Mouse (Mus musculus) heart, embryonic 14.5 days (tissue): ENCODE results near the gene Adcy6. TPM values are rescaled to one million over a fixed set of nuclear protein-coding genes. Genes with fewer than 3 reads are reported as not detected.

Experiments
- ATAC-seq: fragments of 200-750 bp; cut with Nextera tagmentation; 2 replicates; pipeline ENCODE4 v1.8.0; 2017; ENCODE audit warnings: low read depth, moderate TSS enrichment; ENCODE audit not compliant: insufficient number of reproducible peaks, insufficient read depth, low FRiP score
- H3K27ac ChIP-seq, 2 experiments: fragments of 200-500 bp in 1 of 2; fragments of 300-500 bp in 1 of 2; sonication (generic) in 1 of 2; replicated peaks in 1 of 2; 2 replicates each; pipeline ENCODE4 v1.5.1; 2012 to 2014; ENCODE audit warnings: low read depth in 2 of 2, low read length in 2 of 2, control low read depth in 1 of 2, mild to moderate bottlenecking in 1 of 2, mixed read lengths in 1 of 2; ENCODE audit not compliant: control insufficient read depth in 1 of 2, insufficient read depth in 1 of 2
- H3K27me3 ChIP-seq: fragments of 300-500 bp; sonication (generic); 2 replicates; pipeline ENCODE4 v1.6.1; 2014; ENCODE audit warnings: mild to moderate bottlenecking, low read length, control low read depth; ENCODE audit not compliant: control insufficient read depth, insufficient read depth
- H3K36me3 ChIP-seq: fragments of 300-500 bp; sonication (generic); 2 replicates; pipeline ENCODE4 v1.6.1; 2014; ENCODE audit warnings: mild to moderate bottlenecking, control low read depth, low read length, mixed read lengths; ENCODE audit not compliant: control insufficient read depth, insufficient read depth
- H3K4me1 ChIP-seq, 2 experiments: fragments of 200-500 bp in 1 of 2; fragments of 300-500 bp in 1 of 2; sonication (generic) in 1 of 2; 2 replicates each; pipeline ENCODE4 v1.6.1; 2012 to 2014; ENCODE audit warnings: low read length in 2 of 2, control low read depth in 1 of 2, mixed read lengths in 1 of 2; ENCODE audit not compliant: control insufficient read depth in 2 of 2, insufficient read depth in 2 of 2
- H3K4me2 ChIP-seq: fragments of 300-500 bp; sonication (generic); 2 replicates; pipeline ENCODE4 v1.6.1; 2014; ENCODE audit warnings: mild to moderate bottlenecking, low read length
- H3K4me3 ChIP-seq, 2 experiments: fragments of 200-500 bp in 1 of 2; fragments of 300-500 bp in 1 of 2; sonication (generic) in 1 of 2; 2 replicates each; pipeline ENCODE4 v1.5.1; 2012 to 2014; ENCODE audit warnings: low read length in 2 of 2, mild to moderate bottlenecking in 2 of 2, control low read depth in 1 of 2, low read depth in 1 of 2, moderate library complexity in 1 of 2; ENCODE audit not compliant: control insufficient read depth in 1 of 2, insufficient read depth in 1 of 2
- H3K9ac ChIP-seq: fragments of 300-500 bp; sonication (generic); 2 replicates; pipeline ENCODE4 v1.6.1; 2014; ENCODE audit warnings: mild to moderate bottlenecking, low read length
- H3K9me3 ChIP-seq: fragments of 300-500 bp; sonication (generic); 2 replicates; pipeline ENCODE4 v1.6.1; 2016; ENCODE audit warnings: low read length, control low read depth; ENCODE audit not compliant: control insufficient read depth
- WGBS: fragments of 180-500 bp; shearing (Covaris S2); extraction: QIAGEN DNeasy Blood & Tissue Kit; methylation state at CpG from one replicate; pipeline ENCODE4 v1.1.7; 2014; 5-methylcytosine and 5-hydroxymethylcytosine counted together
- polyA plus RNA-seq: library from polyadenylated mRNA; unstranded; fragments of >200 nt; fragmentation: Nextera tagmentation; extraction: Ambion mirVana; gene quantifications from 2 replicates; pipeline ENCODE4 v1.2.1, GENCODE M21; 2014

Adcy6 gene
- polyA plus RNA-seq, 1 experiment from 2014 or later: 43.7 TPM

DNA sequence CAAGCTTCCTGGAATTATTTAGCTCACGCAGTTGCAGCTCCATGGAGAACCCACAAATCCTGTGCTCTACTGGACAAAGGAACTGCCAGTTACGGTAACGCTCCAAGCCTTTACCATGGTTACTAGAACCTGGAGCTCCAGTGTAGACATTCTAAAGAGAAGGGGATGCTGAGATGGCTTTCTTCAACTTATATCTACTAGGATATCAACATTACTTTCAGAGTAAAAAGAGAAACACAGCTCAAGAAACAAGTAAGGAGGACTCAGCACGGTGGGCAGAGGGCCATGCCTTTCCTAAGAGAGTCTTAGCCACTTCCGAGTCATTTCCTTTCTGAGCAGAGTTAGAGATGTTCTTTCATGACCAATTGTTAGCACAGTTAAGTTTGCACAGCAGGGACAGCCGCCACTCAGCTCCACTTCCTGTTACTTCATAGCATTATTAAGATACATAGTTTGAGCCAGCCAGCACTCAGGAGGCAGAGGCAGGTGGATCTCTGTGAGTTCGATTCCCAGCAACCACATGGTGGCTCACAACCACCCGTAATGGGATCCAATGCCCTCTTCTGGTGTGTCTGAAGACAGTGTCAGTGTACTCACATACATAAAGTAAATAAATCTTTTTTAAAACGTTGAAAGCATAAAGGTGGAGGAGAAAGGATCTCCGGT is 38.9 kb downstream of the Adcy6 start, which contains the start of the genes Ccnt1 and 4930415O20Rik:
TSS of gene Ccnt1 (minus strand) at position 51 of the 666 bp plus-strand sequence.
TSS of gene 4930415O20Rik (plus strand) at position 132 of the 666 bp plus-strand sequence.
- H3K27ac ChIP-seq: no peak within 1 kb of the TSS
- no peak within 1 kb of the TSS for H3K9ac ChIP-seq
- no peak within 1 kb of the TSS for H3K4me2 ChIP-seq
- H3K27me3 ChIP-seq: no peaks in the 10 kb centered on the region
- H3K4me3 ChIP-seq: no peak within 1 kb of the TSS
- no peak for ATAC-seq
- peaks cover 5 to 13% of the 10 kb centered on the region in 2 experiments for H3K4me1 ChIP-seq
- no peaks in the 10 kb centered on the region for H3K9me3 ChIP-seq
- H3K36me3 ChIP-seq: 0 out of 2 replicates have a peak, but pooled peaks cover under 1% of the 10 kb centered on the region
- 76% methylated on average over 10 of the region's 10 CpGs for WGBS

DNA sequence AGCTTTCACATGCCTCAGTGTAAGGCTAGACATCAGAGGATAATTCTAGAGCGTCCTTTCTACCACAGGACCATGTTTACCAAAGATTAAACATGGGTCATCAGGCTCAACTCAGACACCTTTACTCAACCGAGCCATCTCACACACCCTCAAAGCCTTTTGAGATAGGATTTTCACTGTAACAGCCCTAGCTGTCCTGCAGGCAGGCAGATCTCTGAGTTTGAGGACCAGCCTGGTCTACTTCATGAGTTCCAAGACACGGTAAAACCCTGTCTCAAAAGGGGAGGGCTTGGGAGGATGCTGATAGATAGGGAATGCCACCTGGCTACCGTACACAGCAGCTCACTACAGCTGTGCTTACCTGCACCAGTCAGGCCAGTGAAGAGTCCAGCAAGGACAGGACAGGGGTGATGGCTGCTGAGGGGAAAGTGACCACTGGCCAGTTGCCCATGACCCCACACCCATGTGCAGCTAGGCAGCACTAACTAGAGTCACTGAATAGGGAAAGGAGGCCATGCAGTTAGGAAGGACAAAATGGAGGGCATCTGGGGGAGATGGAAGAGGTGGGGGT is 40.0 kb downstream of the Adcy6 start:
- Histone ChIP-seq H3K27me3 (no peaks in the 10 kb centered on the region), H3K36me3 (peaks cover 11% of the 10 kb centered on the region), H3K27ac (no peak overlapping the region), H3K9ac (no peak overlapping the region), H3K4me3 (no peak overlapping the region), H3K9me3 (no peaks in the 10 kb centered on the region), H3K4me2 (no peak overlapping the region), H3K4me1 (peaks cover 9 to 24% of the 10 kb centered on the region in 2 experiments)
- no peak for ATAC-seq
- 66% methylated on average over 4 of the region's 4 CpGs for WGBS

DNA sequence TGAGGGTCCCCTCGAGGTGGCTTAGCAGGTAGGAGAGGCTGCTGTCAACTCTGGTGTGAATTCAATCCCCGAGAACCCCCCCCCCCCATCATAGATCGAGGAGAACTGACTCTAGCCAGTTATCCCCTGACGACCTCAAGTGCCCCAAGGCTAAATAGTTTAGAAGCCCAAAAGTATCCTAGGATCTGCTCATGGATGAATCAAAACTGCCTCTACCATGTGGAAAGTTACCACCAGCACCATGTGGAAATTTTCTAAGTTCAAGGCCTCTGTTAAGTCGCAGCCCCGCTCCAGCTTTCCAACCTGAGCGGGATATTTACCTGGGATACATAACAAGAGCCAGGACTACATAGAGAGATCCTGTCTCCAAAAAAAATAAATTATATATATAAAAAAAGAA is 40.7 kb downstream of the Adcy6 start:
- peak overlapping the region; percentile 97 for H3K9ac ChIP-seq
- H3K4me3 ChIP-seq: peak overlapping the region; percentile 69 to 94; a peak in 3 of 4 replicates
- peaks cover 9 to 24% of the 10 kb centered on the region in 2 experiments for H3K4me1 ChIP-seq
- H3K4me2 ChIP-seq: peak overlapping the region; percentile 71
- H3K27me3 ChIP-seq: no peaks in the 10 kb centered on the region
- H3K27ac ChIP-seq: peak overlapping the region in 1 of 2 experiments; percentile 97; a peak in 1 of 4 replicates
- no peaks in the 10 kb centered on the region for H3K9me3 ChIP-seq
- WGBS: 69% methylated on average over 7 of the region's 7 CpGs
- H3K36me3 ChIP-seq: peaks cover 13% of the 10 kb centered on the region
- ATAC-seq: no peak

DNA sequence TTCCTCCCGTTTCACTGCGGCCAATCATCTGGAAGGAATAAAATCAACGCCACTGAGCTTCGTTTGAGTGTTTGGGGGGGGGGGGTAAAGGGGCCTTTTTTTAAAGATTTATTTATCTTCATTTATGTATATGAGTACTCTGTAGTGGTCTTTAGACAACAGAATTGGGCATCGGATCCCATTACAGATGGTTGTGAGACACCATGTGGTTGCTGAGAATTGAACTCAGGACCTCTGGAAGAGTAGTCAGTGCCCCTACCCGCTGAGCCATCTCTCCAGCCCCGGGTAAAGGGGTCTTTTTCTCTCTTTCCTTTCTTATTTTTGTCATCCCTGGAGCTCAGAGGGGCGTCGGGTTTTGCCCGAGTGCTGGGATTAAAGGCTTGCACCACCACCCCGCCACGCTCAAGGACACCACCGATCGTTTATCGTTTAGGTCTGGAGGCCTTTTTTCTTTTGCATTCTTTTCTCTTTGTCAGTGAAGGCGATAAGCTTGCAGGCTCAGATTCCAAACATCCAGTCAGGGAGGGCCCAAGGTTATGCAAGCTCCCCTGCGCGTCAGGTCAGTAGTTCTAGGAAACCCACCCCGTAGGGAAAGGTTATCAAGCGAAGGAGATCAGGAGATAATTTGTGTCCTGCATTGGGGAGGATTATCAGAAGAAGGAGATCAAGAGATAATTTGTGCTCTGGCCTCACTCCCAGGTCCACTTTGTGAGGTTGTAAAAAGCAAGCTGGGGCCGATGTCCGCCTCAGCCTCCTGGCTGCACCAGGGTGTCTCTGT is 41.4 kb downstream of the Adcy6 start:
- Histone ChIP-seq H3K4me1 (peaks cover 9 to 24% of the 10 kb centered on the region in 2 experiments), H3K9ac (peak overlapping the region; percentile 97), H3K4me3 (peak overlapping the region; percentile 69 to 94), H3K27me3 (no peaks in the 10 kb centered on the region), H3K4me2 (peak overlapping the region; percentile 71), H3K27ac (peak overlapping the region; percentile 92 to 97), H3K9me3 (no peaks in the 10 kb centered on the region), H3K36me3 (peaks cover 21% of the 10 kb centered on the region)
- 7% methylated on average over 22 of the region's 22 CpGs for WGBS
- ATAC-seq: no peak

DNA sequence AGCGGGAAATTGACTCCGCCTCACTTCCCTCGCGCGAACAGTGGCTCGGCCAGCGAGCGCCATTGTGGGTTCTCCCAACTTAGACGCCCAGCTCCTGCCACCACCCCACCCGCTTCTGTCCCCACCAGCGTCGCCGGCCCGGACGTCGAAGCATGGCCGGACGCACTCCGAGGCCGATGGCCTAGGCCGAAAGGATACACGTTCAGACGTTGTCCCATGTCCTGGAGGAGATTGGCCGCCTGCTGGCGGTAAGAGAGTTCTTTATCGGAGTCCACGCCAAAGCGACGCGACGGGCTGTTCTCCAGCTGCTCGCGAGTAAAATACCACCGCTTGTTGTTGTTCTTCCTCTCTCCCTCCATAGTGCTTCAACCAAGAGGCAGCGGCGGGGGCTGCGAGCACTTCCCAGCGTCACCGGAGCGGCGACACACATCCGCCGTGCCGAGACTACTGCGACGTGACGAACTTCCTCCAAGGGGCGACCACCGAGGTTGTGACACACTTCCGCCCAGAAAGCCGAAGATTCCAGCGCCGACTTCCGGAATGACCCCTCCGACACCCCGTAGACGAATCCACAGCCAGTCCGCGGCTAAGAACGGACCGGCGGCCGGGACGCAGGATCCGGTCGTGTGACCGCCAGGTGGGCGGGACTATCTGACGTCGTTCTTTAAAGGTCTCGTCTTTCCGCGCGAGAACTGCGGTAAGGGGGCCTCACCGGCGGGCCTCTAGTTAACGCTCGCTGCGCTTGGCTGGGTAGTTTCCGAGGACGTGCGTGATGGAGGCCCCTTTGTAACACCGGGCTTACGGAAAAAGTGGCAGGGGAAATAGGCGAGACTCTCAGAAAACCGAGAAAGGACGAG is 42.4 kb downstream of the Adcy6 start:
- H3K4me1 ChIP-seq: peaks cover 9 to 24% of the 10 kb centered on the region in 2 experiments
- no peaks in the 10 kb centered on the region for H3K9me3 ChIP-seq
- WGBS: under 1% methylated on average over 87 of the region's 88 CpGs
- H3K27ac ChIP-seq: peak overlapping the region; percentile 98
- H3K9ac ChIP-seq: peak overlapping the region; percentile 97
- peak overlapping the region; percentile 93 to 94 for H3K4me3 ChIP-seq
- peak; percentile 93 for ATAC-seq
- no peaks in the 10 kb centered on the region for H3K27me3 ChIP-seq
- H3K4me2 ChIP-seq: peak overlapping the region; percentile 94
- peaks cover 30% of the 10 kb centered on the region for H3K36me3 ChIP-seq

DNA sequence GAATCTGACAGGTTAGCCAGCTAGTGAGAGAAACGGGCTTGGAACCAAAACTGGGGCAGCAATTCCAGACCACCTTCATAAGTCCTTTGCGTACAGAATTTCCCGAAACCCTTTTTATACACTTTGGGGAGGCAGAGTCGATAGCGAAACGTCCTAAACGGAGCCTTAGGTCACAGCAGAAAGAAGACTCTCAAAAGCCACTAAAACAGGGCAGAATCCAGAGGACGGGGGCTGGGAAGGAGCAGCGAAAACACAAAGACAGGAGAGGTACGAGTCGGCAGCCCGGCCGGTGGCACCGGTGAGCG is 43.0 kb downstream of the Adcy6 start:
- ATAC-seq: no peak
- 1% methylated on average over 15 of the region's 15 CpGs for WGBS

DNA sequence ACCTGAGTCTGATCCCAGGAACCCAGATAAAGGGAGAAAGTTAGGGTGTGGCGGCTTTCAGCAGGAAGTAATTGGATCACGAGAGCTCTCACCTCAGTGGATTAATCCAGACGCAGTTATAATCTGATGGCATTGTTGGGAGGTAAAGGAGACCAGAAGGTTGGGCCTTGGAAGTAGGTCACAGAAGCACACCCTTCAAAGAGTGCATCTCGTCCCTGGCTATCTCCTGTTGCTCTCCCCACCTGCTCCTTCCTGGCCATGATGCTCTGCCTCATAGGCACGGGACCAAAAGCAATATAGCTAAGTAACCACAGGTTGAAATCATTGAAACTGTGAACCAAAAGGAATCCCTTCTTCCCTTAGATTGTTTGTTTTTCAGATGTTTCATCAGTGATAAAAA is 52.7 kb downstream of the Adcy6 start:
- WGBS: 88% methylated on average over 5 of the region's 5 CpGs
- H3K4me2 ChIP-seq: no peak overlapping the region
- no peak overlapping the region for H3K9ac ChIP-seq
- no peaks in the 10 kb centered on the region for H3K27me3 ChIP-seq
- peaks cover 88% of the 10 kb centered on the region for H3K36me3 ChIP-seq
- no peaks in the 10 kb centered on the region for H3K9me3 ChIP-seq
- H3K4me1 ChIP-seq: peaks cover 0 to 3% of the 10 kb centered on the region in 2 experiments; a peak in 1 of 4 replicates
- ATAC-seq: no peak
- no peak overlapping the region for H3K4me3 ChIP-seq
- no peak overlapping the region for H3K27ac ChIP-seq

More for the DNA sequence above, 43.0 kb downstream of the Adcy6 start:
- Histone ChIP-seq H3K27ac (peak overlapping the region; percentile 98), H3K4me3 (peak overlapping the region; percentile 93 to 94), H3K9me3 (no peaks in the 10 kb centered on the region), H3K4me1 (peaks cover 9 to 26% of the 10 kb centered on the region in 2 experiments), H3K4me2 (peak overlapping the region; percentile 94), H3K9ac (peak overlapping the region; percentile 93), H3K36me3 (peaks cover 34% of the 10 kb centered on the region), H3K27me3 (no peaks in the 10 kb centered on the region)
